ENCODE assay signal across 9 mouse cellular contexts in genomic region chr11:119954749-119955337, GRCm38 (mm10). TPM values are rescaled to one million over a fixed set of nuclear protein-coding genes. Genes with fewer than 3 reads are reported as not detected.
DNase-seq lines count a peak whose midpoint lies in the region; ATAC-seq lines count a peak whose summit lies in the region.
"Had no signal": no experiment of that assay in that cellular context is flagged by ENCODE, and none has a peak within 500 bp of the region (broad histone marks: within the 10 kb centered on the region; RNA-seq: fewer than 3 reads in every experiment).

No protein-coding gene starts in this region.

- no peak for ATAC-seq in heart, embryonic 12.5 days (ENCODE audit: insufficient number of reproducible peaks, low FRiP score)
- ATAC-seq in heart, embryonic 16.5 days (replicated peaks; ENCODE audit: extremely low read depth, insufficient read depth, low FRiP score), result no peak

- peak overlapping the region; percentile 1; the same call in 1 of the 2 replicates for H3K9ac ChIP-seq in heart, embryonic 12.5 days
- H3K9ac ChIP-seq in heart, embryonic 16.5 days (ENCODE audit: low read length), result no peak overlapping the region
- H3K9ac ChIP-seq: embryonic facial prominence, embryonic 13.5 days had no signal

- DNase-seq in heart, postnatal 14 days, result no peak
- peak; percentile 71 to 77 for DNase-seq in B cell, adult 2 months
- peak; percentile 65 for DNase-seq in lung, postnatal 25 days (ENCODE audit: low spot score)
- no peak for DNase-seq in frontal cortex, postnatal 14 days (ENCODE audit: low spot score in 2 of 2)
- DNase-seq in frontal cortex, postnatal 10 days (ENCODE audit: low spot score in 2 of 2), result no peak
- DNase-seq in left cerebral cortex, adult 9 months (ENCODE audit: low spot score in 2 of 2), result no peak

- no peak overlapping the region for H3K4me2 ChIP-seq in heart, embryonic 12.5 days
- H3K4me2 ChIP-seq in heart, embryonic 16.5 days (ENCODE audit: low read depth, low read length), result no peak overlapping the region
- H3K4me2 ChIP-seq: embryonic facial prominence, embryonic 13.5 days had no signal

- peak overlapping the region; percentile 56; the same call in 1 of the 2 replicates for H3K27ac ChIP-seq in heart, embryonic 12.5 days (ENCODE audit: poor library complexity, severe bottlenecking)
- peak overlapping the region; percentile 48 for H3K27ac ChIP-seq in heart, embryonic 16.5 days (ENCODE audit: low read length)
- H3K27ac ChIP-seq: embryonic facial prominence, embryonic 13.5 days had no signal

- H3K9me3 ChIP-seq in heart, embryonic 12.5 days (replicated peaks), result no peaks in the 10 kb centered on the region
- H3K9me3 ChIP-seq in heart, embryonic 16.5 days (replicated peaks; ENCODE audit: control insufficient read depth, low read length), result no peaks in the 10 kb centered on the region
- H3K9me3 ChIP-seq: embryonic facial prominence, embryonic 13.5 days had no signal

- no peak overlapping the region for H3K4me3 ChIP-seq in heart, embryonic 12.5 days
- H3K4me3 ChIP-seq in heart, embryonic 16.5 days (ENCODE audit: low read length), result no peak overlapping the region
- H3K4me3 ChIP-seq: embryonic facial prominence, embryonic 13.5 days had no signal

- 54% methylated on average over 2 of the region's 2 CpGs for WGBS in heart, embryonic 12.5 days
- 27% methylated on average over 2 of the region's 2 CpGs for WGBS in heart, embryonic 16.5 days

- no peaks in the 10 kb centered on the region for H3K27me3 ChIP-seq in heart, embryonic 12.5 days (replicated peaks)
- H3K27me3 ChIP-seq in heart, embryonic 16.5 days (ENCODE audit: control insufficient read depth, insufficient read depth, low read length), result no peaks in the 10 kb centered on the region
- H3K27me3 ChIP-seq: embryonic facial prominence, embryonic 13.5 days had no signal

- peaks cover 5% of the 10 kb centered on the region; the same call in 1 of the 2 replicates for H3K36me3 ChIP-seq in heart, embryonic 12.5 days
- no peaks in the 10 kb centered on the region for H3K36me3 ChIP-seq in heart, embryonic 16.5 days (ENCODE audit: control insufficient read depth, insufficient read depth)

- H3K4me1 ChIP-seq in heart, embryonic 12.5 days (replicated peaks), result peaks cover 92% of the 10 kb centered on the region
- H3K4me1 ChIP-seq in heart, embryonic 16.5 days (ENCODE audit: control insufficient read depth, insufficient read depth, low read length), result peaks cover 46% of the 10 kb centered on the region

- intact Hi-C loops in heart, postnatal 14 days (cut with DNase I), result no loop called here

RNA-seq across cellular contexts. Expression of gene Baiap2, which starts 12.3 kb away (rescaled TPM):
- polyA plus RNA-seq in heart, embryonic 12.5 days (2016; fragmentation: Nextera tagmentation; extraction: Ambion mirVana), result 15.6 and 16.4 TPM in 2 replicates
- total RNA-seq in heart, postnatal 14 days (2021), result 10 to 100 TPM in 1 of 2 experiments, 1 to 10 TPM in 1; 9.2 to 10.3 TPM
- polyA plus RNA-seq in heart, embryonic 16.5 days (2015; fragmentation: Nextera tagmentation; extraction: Ambion mirVana), result 13.0 and 13.9 TPM in 2 replicates

RNA-seq across cellular contexts. Expression of gene Chmp6, which starts 41.6 kb away (rescaled TPM):
- 67.8 and 70.4 TPM in 2 replicates for polyA plus RNA-seq in heart, embryonic 12.5 days (2016; fragmentation: Nextera tagmentation; extraction: Ambion mirVana)
- 10 to 100 TPM; 28.2 to 30.3 TPM for total RNA-seq in heart, postnatal 14 days (2021)
- polyA plus RNA-seq in heart, embryonic 16.5 days (2015; fragmentation: Nextera tagmentation; extraction: Ambion mirVana), result 69.8 and 70.5 TPM in 2 replicates

Comparison
In these comparisons a context has a peak if more than half of its experiments do, and no peak if none do; other contexts are left out.
1. DNase-seq: peak in B cell, adult 2 months (2 of 2) and lung, postnatal 25 days (single experiment); none in heart, postnatal 14 days (0 of 2), frontal cortex, postnatal 14 days (0 of 2), frontal cortex, postnatal 10 days (0 of 2) and left cerebral cortex, adult 9 months (0 of 2).